Mouse (Mus musculus): Measurements from ENCODE around the gene Rbp1.

GRCm38 (mm10) chr9:98442638-98443037, 19.9 kb downstream of the Rbp1 start:
- TF ChIP-seq CTCF (conservative IDR thresholded peaks at IDR 0.05; ENCODE audit: low read length) (peak; percentile 56), NANOG (IDR thresholded peaks at IDR 0.05; ENCODE audit: borderline replicate concordance, low read length) (no peak), POU5F1 (IDR thresholded peaks at IDR 0.05; ENCODE audit: borderline replicate concordance, low read length) (no peak)
